Mouse (Mus musculus) erythroblast, embryonic 14.5 days (primary cell): ENCODE data around the gene Gata3.

ENCODE experiments used
- GATA1 ChIP-seq: IDR thresholded peaks from 2 replicates; pipeline ENCODE4 v1.6.1; 2012; ENCODE audit warnings: low read length, inconsistent platforms, mixed read lengths
- TAL1 ChIP-seq: IDR thresholded peaks from 3 replicates; pipeline ENCODE4 v1.6.1; 2012; ENCODE audit warnings: low read length, inconsistent platforms, mixed read lengths

DNA sequence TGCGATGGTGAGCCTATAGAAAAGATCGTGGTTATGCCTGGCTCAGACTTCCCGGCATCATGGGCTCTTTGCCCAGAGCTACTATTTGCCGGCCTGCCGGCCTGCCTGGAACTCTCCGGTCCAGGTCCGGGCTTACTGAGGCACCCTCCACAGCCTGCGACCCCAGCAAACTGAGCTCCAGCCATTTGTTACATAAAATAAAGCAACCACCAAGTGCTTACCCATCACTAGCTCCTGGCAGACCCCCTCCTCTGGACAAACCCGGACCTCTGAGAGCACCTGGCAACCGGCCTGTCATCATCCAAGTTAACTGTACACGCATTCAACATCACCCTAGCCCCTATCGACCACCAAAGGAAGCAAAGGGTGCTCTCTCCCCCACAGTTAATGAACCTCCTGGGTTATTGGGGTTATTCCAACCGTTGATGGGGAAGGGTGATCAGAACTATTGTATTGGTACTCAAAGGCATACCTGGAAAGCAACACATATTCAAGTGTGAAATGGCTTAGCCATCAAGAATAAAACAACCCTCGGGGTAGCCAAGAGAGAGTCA is 4.5 kb downstream of the Gata3 start:
- TF ChIP-seq TAL1, result no peak
- TF ChIP-seq GATA1, result no peak
